9 mouse cellular contexts compared by ENCODE assay signal in genomic region chr10:61877787-61878186, GRCm38 (mm10).
DNase-seq lines count a peak whose midpoint lies in the region; ATAC-seq and TF ChIP-seq lines count a peak whose summit lies in the region.
"Had no signal": no experiment of that assay in that cellular context is flagged by ENCODE, and none has a peak within 500 bp of the region (broad histone marks: within the 10 kb centered on the region; RNA-seq: fewer than 3 reads in every experiment).

No protein-coding gene starts in this region.

- no peak for DNase-seq in G1E (ENCODE audit: low spot score)
- peak; percentile 37 for DNase-seq in c-Kit-positive CD71-positive TER-119-positive erythroid progenitor cells, embryonic 14.5 days (ENCODE audit: low spot score)
- peak; percentile 13 to 56 for DNase-seq in layer of hippocampus, adult 2 months (ENCODE audit: low spot score in 2 of 2)
- peak; percentile 74 for DNase-seq in retina, postnatal 7 days (ENCODE audit: low read depth, low spot score)
- peak; percentile 71 for DNase-seq in urinary bladder, postnatal 14 days (ENCODE audit: low spot score)

- H3K9ac ChIP-seq in forebrain, embryonic 15.5 days (replicated peaks): no peak overlapping the region
- H3K9ac ChIP-seq in lung, embryonic 16.5 days (ENCODE audit: low read length): no peak overlapping the region
- H3K9ac ChIP-seq: limb, embryonic 15.5 days had no signal

- ATAC-seq in G1E (ENCODE audit: extremely low read depth, insufficient number of reproducible peaks, low FRiP score, poor library complexity, severe bottlenecking): no peak; the same call in 1 of the 2 replicates
- ATAC-seq in forebrain, embryonic 15.5 days (replicated peaks): peak; percentile 42; the same call in 1 of the 2 replicates
- peak; percentile 65 to 70 for ATAC-seq in hematopoietic stem cell, adult 5-6 weeks (replicated peaks in 1 of 2; ENCODE audit: insufficient read depth in 1 of 2, low FRiP score in 2 of 2, low TSS enrichment in 1 of 2, low read depth in 1 of 2, poor library complexity in 2 of 2, severe bottlenecking in 2 of 2)
- peak; percentile 20; the same call in 1 of the 2 replicates for ATAC-seq in lung, embryonic 16.5 days (ENCODE audit: low read depth)

- no peak overlapping the region for H3K4me3 ChIP-seq in G1E (ENCODE audit: low read depth, low read length)
- no peak overlapping the region for H3K4me3 ChIP-seq in forebrain, embryonic 15.5 days
- H3K4me3 ChIP-seq in layer of hippocampus, adult 2 months: no peak overlapping the region
- H3K4me3 ChIP-seq in lung, embryonic 16.5 days (ENCODE audit: low read length): no peak overlapping the region
- H3K4me3 ChIP-seq: limb, embryonic 15.5 days had no signal

- H3K4me2 ChIP-seq in forebrain, embryonic 15.5 days (replicated peaks): no peak overlapping the region
- H3K4me2 ChIP-seq in lung, embryonic 16.5 days (ENCODE audit: low read depth, low read length): no peak overlapping the region
- H3K4me2 ChIP-seq: limb, embryonic 15.5 days had no signal

- H3K4me1 ChIP-seq in G1E (ENCODE audit: insufficient read depth, low read depth, low read length): no peaks in the 10 kb centered on the region
- H3K4me1 ChIP-seq in forebrain, embryonic 15.5 days: peaks cover 9% of the 10 kb centered on the region
- H3K4me1 ChIP-seq in lung, embryonic 16.5 days (replicated peaks; ENCODE audit: control insufficient read depth, insufficient read depth, low read length): peaks cover 21% of the 10 kb centered on the region

- 8% methylated on average over 6 of the region's 6 CpGs for WGBS in forebrain, embryonic 15.5 days
- WGBS in lung, embryonic 16.5 days: 9% methylated on average over 6 of the region's 6 CpGs

- peak; percentile 45 for TF ChIP-seq CTCF in G1E (IDR thresholded peaks at IDR 0.05; ENCODE audit: low read depth, low read length)
- peak; percentile 99 for TF ChIP-seq CTCF in layer of hippocampus, adult 2 months (conservative IDR thresholded peaks at IDR 0.05)

- H3K9me3 ChIP-seq in G1E (replicated peaks): no peaks in the 10 kb centered on the region
- no peaks in the 10 kb centered on the region for H3K9me3 ChIP-seq in forebrain, embryonic 15.5 days
- no peaks in the 10 kb centered on the region for H3K9me3 ChIP-seq in lung, embryonic 16.5 days (ENCODE audit: control insufficient read depth, low read length)
- H3K9me3 ChIP-seq: limb, embryonic 15.5 days had no signal

- H3K27ac ChIP-seq in forebrain, embryonic 15.5 days (replicated peaks): no peak overlapping the region
- no peak overlapping the region for H3K27ac ChIP-seq in layer of hippocampus, adult 2 months
- H3K27ac ChIP-seq in lung, embryonic 16.5 days (ENCODE audit: low read length): no peak overlapping the region
- H3K27ac ChIP-seq: limb, embryonic 15.5 days had no signal

- H3K27me3 ChIP-seq in G1E (ENCODE audit: insufficient read depth, low read length): no peaks in the 10 kb centered on the region
- no peaks in the 10 kb centered on the region for H3K27me3 ChIP-seq in forebrain, embryonic 15.5 days
- H3K27me3 ChIP-seq in lung, embryonic 16.5 days (ENCODE audit: control insufficient read depth, insufficient read depth, low read depth, low read length): no peaks in the 10 kb centered on the region

- no peaks in the 10 kb centered on the region for H3K36me3 ChIP-seq in G1E (replicated peaks)
- no peaks in the 10 kb centered on the region for H3K36me3 ChIP-seq in forebrain, embryonic 15.5 days
- no peaks in the 10 kb centered on the region for H3K36me3 ChIP-seq in lung, embryonic 16.5 days (ENCODE audit: control insufficient read depth, insufficient read depth, low read length)
- H3K36me3 ChIP-seq: limb, embryonic 15.5 days had no signal
